Mouse (Mus musculus): ENCODE measurements around the gene Myh7b. TPM values are rescaled to one million over a fixed set of nuclear protein-coding genes. Genes with fewer than 3 reads are reported as not detected.

The Myh7b gene
- polyA plus RNA-seq, 1 experiment from 2014 or later = 0.77 TPM

- 68% methylated on average over 8 of the region's 8 CpGs for WGBS
- Histone ChIP-seq H3K27ac (ENCODE audit: low read length) (0 out of 2 replicates have a peak overlapping the region, but pooled peaks have one; percentile 24), H3K4me3 (ENCODE audit: low read length) (no peak overlapping the region), H3K27me3 (replicated peaks; ENCODE audit: control insufficient read depth, insufficient read depth, low read length) (no peaks in the 10 kb centered on the region), H3K9ac (ENCODE audit: low read depth, low read length) (no peak overlapping the region; the same call in 1 of the 2 replicates), H3K9me3 (ENCODE audit: control insufficient read depth, low read length) (no peaks in the 10 kb centered on the region), H3K4me1 (ENCODE audit: control insufficient read depth, insufficient read depth, low read length) (peaks cover 18% of the 10 kb centered on the region), H3K4me2 (ENCODE audit: low read depth, low read length) (peak overlapping the region; percentile 57), H3K36me3 (ENCODE audit: control insufficient read depth, insufficient read depth, low read length) (no peaks in the 10 kb centered on the region)
- peak; percentile 17 for ATAC-seq
Measured at GRCm38 (mm10) chr2:155613953-155614352, 2.9 kb downstream of the Myh7b start.

GRCm38 (mm10) chr2:155616971-155617370 lies 6.0 kb downstream of the Myh7b start:
- Histone ChIP-seq H3K4me1 (ENCODE audit: control insufficient read depth, insufficient read depth, low read length) (peaks cover 13% of the 10 kb centered on the region), H3K4me3 (ENCODE audit: low read length) (no peak overlapping the region), H3K36me3 (ENCODE audit: control insufficient read depth, insufficient read depth, low read length) (no peaks in the 10 kb centered on the region), H3K9ac (ENCODE audit: low read depth, low read length) (no peak overlapping the region), H3K9me3 (ENCODE audit: control insufficient read depth, low read length) (no peaks in the 10 kb centered on the region), H3K4me2 (ENCODE audit: low read depth, low read length) (no peak overlapping the region), H3K27ac (ENCODE audit: low read length) (no peak overlapping the region), H3K27me3 (replicated peaks; ENCODE audit: control insufficient read depth, insufficient read depth, low read length) (no peaks in the 10 kb centered on the region)
- no peak for ATAC-seq
- 54% methylated on average over 6 of the region's 6 CpGs for WGBS

- Histone ChIP-seq H3K4me1 (ENCODE audit: control insufficient read depth, insufficient read depth, low read length) (no peaks in the 10 kb centered on the region), H3K27ac (ENCODE audit: low read length) (no peak overlapping the region), H3K9ac (ENCODE audit: low read depth, low read length) (no peak overlapping the region), H3K27me3 (replicated peaks; ENCODE audit: control insufficient read depth, insufficient read depth, low read length) (no peaks in the 10 kb centered on the region), H3K4me2 (ENCODE audit: low read depth, low read length) (no peak overlapping the region), H3K36me3 (ENCODE audit: control insufficient read depth, insufficient read depth, low read length) (no peaks in the 10 kb centered on the region), H3K9me3 (ENCODE audit: control insufficient read depth, low read length) (no peaks in the 10 kb centered on the region), H3K4me3 (ENCODE audit: low read length) (no peak overlapping the region)
- ATAC-seq = peak; percentile 86
- 16% methylated on average over 8 of the region's 8 CpGs for WGBS
Measured at GRCm38 (mm10) chr2:155619817-155620216, 8.8 kb downstream of the Myh7b start.

GRCm38 (mm10) chr2:155622606-155623005 lies 11.6 kb downstream of the Myh7b start:
- H3K4me2 ChIP-seq (ENCODE audit: low read depth, low read length) = no peak overlapping the region
- H3K27me3 ChIP-seq (replicated peaks; ENCODE audit: control insufficient read depth, insufficient read depth, low read length) = no peaks in the 10 kb centered on the region; the same call in 1 of the 2 replicates
- no peak overlapping the region for H3K4me3 ChIP-seq (ENCODE audit: low read length)
- no peaks in the 10 kb centered on the region for H3K9me3 ChIP-seq (ENCODE audit: control insufficient read depth, low read length)
- 28% methylated on average over 11 of the region's 11 CpGs for WGBS
- no peak for ATAC-seq
- H3K36me3 ChIP-seq (ENCODE audit: control insufficient read depth, insufficient read depth, low read length) = no peaks in the 10 kb centered on the region
- peaks cover 4% of the 10 kb centered on the region; the same call in 1 of the 2 replicates for H3K4me1 ChIP-seq (ENCODE audit: control insufficient read depth, insufficient read depth, low read length)
- H3K27ac ChIP-seq (ENCODE audit: low read length) = no peak overlapping the region
- no peak overlapping the region for H3K9ac ChIP-seq (ENCODE audit: low read depth, low read length)

GRCm38 (mm10) chr2:155623996-155624395 lies 13.0 kb downstream of the Myh7b start:
- Histone ChIP-seq H3K36me3 (ENCODE audit: control insufficient read depth, insufficient read depth, low read length) (no peaks in the 10 kb centered on the region), H3K4me3 (ENCODE audit: low read length) (no peak overlapping the region), H3K27ac (ENCODE audit: low read length) (no peak overlapping the region), H3K9me3 (ENCODE audit: control insufficient read depth, low read length) (no peaks in the 10 kb centered on the region), H3K4me2 (ENCODE audit: low read depth, low read length) (no peak overlapping the region), H3K27me3 (replicated peaks; ENCODE audit: control insufficient read depth, insufficient read depth, low read length) (peaks cover 5% of the 10 kb centered on the region; the same call in 1 of the 2 replicates), H3K4me1 (ENCODE audit: control insufficient read depth, insufficient read depth, low read length) (peaks cover 4% of the 10 kb centered on the region; the same call in 1 of the 2 replicates), H3K9ac (ENCODE audit: low read depth, low read length) (no peak overlapping the region)
- WGBS = 78% methylated on average over 6 of the region's 6 CpGs
- ATAC-seq = no peak

- Histone ChIP-seq H3K9me3 (ENCODE audit: control insufficient read depth, low read length) (no peaks in the 10 kb centered on the region), H3K36me3 (ENCODE audit: control insufficient read depth, insufficient read depth, low read length) (no peaks in the 10 kb centered on the region), H3K27ac (ENCODE audit: low read length) (no peak overlapping the region), H3K27me3 (replicated peaks; ENCODE audit: control insufficient read depth, insufficient read depth, low read length) (peaks cover 5% of the 10 kb centered on the region; the same call in 1 of the 2 replicates), H3K4me1 (ENCODE audit: control insufficient read depth, insufficient read depth, low read length) (peaks cover 11% of the 10 kb centered on the region), H3K9ac (ENCODE audit: low read depth, low read length) (no peak overlapping the region), H3K4me2 (ENCODE audit: low read depth, low read length) (no peak overlapping the region), H3K4me3 (ENCODE audit: low read length) (no peak overlapping the region)
- no peak for ATAC-seq
- WGBS = 34% methylated on average over 10 of the region's 10 CpGs
Measured at GRCm38 (mm10) chr2:155624730-155625129, 13.7 kb downstream of the Myh7b start.

- 50% methylated on average over 15 of the region's 15 CpGs for WGBS
- H3K27me3 ChIP-seq (replicated peaks; ENCODE audit: control insufficient read depth, insufficient read depth, low read length) = peaks cover 5% of the 10 kb centered on the region; the same call in 1 of the 2 replicates
Measured at GRCm38 (mm10) chr2:155626277-155626676, 15.3 kb downstream of the Myh7b start.

GRCm38 (mm10) chr2:155627030-155627738 lies 16.2 kb downstream of the Myh7b start:
- H3K27me3 ChIP-seq (replicated peaks; ENCODE audit: control insufficient read depth, insufficient read depth, low read length) = peaks cover 5% of the 10 kb centered on the region; the same call in 1 of the 2 replicates
- no peak overlapping the region for H3K4me2 ChIP-seq (ENCODE audit: low read depth, low read length)
- no peak overlapping the region for H3K4me3 ChIP-seq (ENCODE audit: low read length)
- peaks cover 12% of the 10 kb centered on the region for H3K4me1 ChIP-seq (ENCODE audit: control insufficient read depth, insufficient read depth, low read length)
- ATAC-seq = peak; percentile 9; the same call in 1 of the 2 replicates
- H3K9me3 ChIP-seq (ENCODE audit: control insufficient read depth, low read length) = no peaks in the 10 kb centered on the region
- H3K27ac ChIP-seq (ENCODE audit: low read length) = no peak overlapping the region
- 57% methylated on average over 21 of the region's 21 CpGs for WGBS
- H3K36me3 ChIP-seq (ENCODE audit: control insufficient read depth, insufficient read depth, low read length) = 0 out of 2 replicates have a peak, but pooled peaks cover 2% of the 10 kb centered on the region
- H3K9ac ChIP-seq (ENCODE audit: low read depth, low read length) = no peak overlapping the region

More at GRCm38 (mm10) chr2:155626277-155626676, 15.3 kb downstream of the Myh7b start:
- Histone ChIP-seq H3K4me3 (ENCODE audit: low read length) (no peak overlapping the region), H3K4me2 (ENCODE audit: low read depth, low read length) (no peak overlapping the region), H3K9me3 (ENCODE audit: control insufficient read depth, low read length) (no peaks in the 10 kb centered on the region), H3K27ac (ENCODE audit: low read length) (no peak overlapping the region), H3K9ac (ENCODE audit: low read depth, low read length) (no peak overlapping the region), H3K36me3 (ENCODE audit: control insufficient read depth, insufficient read depth, low read length) (no peaks in the 10 kb centered on the region), H3K4me1 (ENCODE audit: control insufficient read depth, insufficient read depth, low read length) (peaks cover 12% of the 10 kb centered on the region)
- no peak for ATAC-seq

- Histone ChIP-seq H3K4me3 (ENCODE audit: low read length) (no peak overlapping the region), H3K27ac (ENCODE audit: low read length) (no peak overlapping the region), H3K36me3 (ENCODE audit: control insufficient read depth, insufficient read depth, low read length) (0 out of 2 replicates have a peak, but pooled peaks cover 3% of the 10 kb centered on the region), H3K27me3 (replicated peaks; ENCODE audit: control insufficient read depth, insufficient read depth, low read length) (peaks cover 9% of the 10 kb centered on the region; the same call in 1 of the 2 replicates), H3K9ac (ENCODE audit: low read depth, low read length) (no peak overlapping the region), H3K4me1 (ENCODE audit: control insufficient read depth, insufficient read depth, low read length) (peaks cover 12% of the 10 kb centered on the region), H3K9me3 (ENCODE audit: control insufficient read depth, low read length) (no peaks in the 10 kb centered on the region), H3K4me2 (ENCODE audit: low read depth, low read length) (no peak overlapping the region)
- no peak for ATAC-seq
- 88% methylated on average over 9 of the region's 9 CpGs for WGBS
Measured at GRCm38 (mm10) chr2:155628112-155628511, 17.1 kb downstream of the Myh7b start.
